Mouse (Mus musculus): ENCODE measurements around the gene Tmem132d. TPM values are rescaled to one million over a fixed set of nuclear protein-coding genes. Genes with fewer than 3 reads are reported as not detected.
"Not testable (repeated sequence)": the region's sequence is repeated elsewhere in the genome, so short reads cannot be mapped to it uniquely, and the experiment has no call there.

Gene Tmem132d
- polyA plus RNA-seq, 1 experiment from 2014 or later: 0.59 TPM

GRCm38 (mm10) chr5:127952800-127953199, 480.1 kb downstream of the Tmem132d start:
- Histone ChIP-seq H3K27ac (no peak overlapping the region), H3K27me3 (no peaks in the 10 kb centered on the region), H3K4me1 (no peaks in the 10 kb centered on the region), H3K4me3 (no peak overlapping the region), H3K4me2 (replicated peaks) (no peak overlapping the region), H3K9ac (no peak overlapping the region), H3K9me3 (no peaks in the 10 kb centered on the region), H3K36me3 (no peaks in the 10 kb centered on the region)
- ATAC-seq (ENCODE audit: low FRiP score, low read depth): no peak
- 77% methylated on average over 6 of the region's 6 CpGs for WGBS

- no peak overlapping the region for H3K4me3 ChIP-seq
- H3K27me3 ChIP-seq: no peaks in the 10 kb centered on the region
- no peak for ATAC-seq (ENCODE audit: low FRiP score, low read depth)
- H3K4me1 ChIP-seq: no peaks in the 10 kb centered on the region
- 30% methylated on average over 4 of the region's 4 CpGs for WGBS
- H3K4me2 ChIP-seq (replicated peaks): no peak overlapping the region
- no peak overlapping the region for H3K27ac ChIP-seq
- H3K9me3 ChIP-seq: no peaks in the 10 kb centered on the region
- no peaks in the 10 kb centered on the region for H3K36me3 ChIP-seq
- no peak overlapping the region for H3K9ac ChIP-seq
Measured at GRCm38 (mm10) chr5:127950574-127950973, 482.3 kb downstream of the Tmem132d start.

- H3K4me1 ChIP-seq: no peaks in the 10 kb centered on the region
- no peaks in the 10 kb centered on the region for H3K9me3 ChIP-seq
- ATAC-seq (ENCODE audit: low FRiP score, low read depth): no peak
- no peak overlapping the region for H3K27ac ChIP-seq
- H3K27me3 ChIP-seq: no peaks in the 10 kb centered on the region
- H3K9ac ChIP-seq: no peak overlapping the region
- H3K4me2 ChIP-seq (replicated peaks): no peak overlapping the region
- 24% methylated on average over 8 of the region's 8 CpGs for WGBS
- no peak overlapping the region for H3K4me3 ChIP-seq
- no peaks in the 10 kb centered on the region for H3K36me3 ChIP-seq
Measured at GRCm38 (mm10) chr5:127947275-127947674, 485.6 kb downstream of the Tmem132d start.

- not testable (repeated sequence) for H3K9ac ChIP-seq; H3K27me3 ChIP-seq; H3K4me2 ChIP-seq (replicated peaks); H3K4me1 ChIP-seq; H3K4me3 ChIP-seq; ATAC-seq (ENCODE audit: low FRiP score, low read depth); H3K27ac ChIP-seq; H3K9me3 ChIP-seq; H3K36me3 ChIP-seq
- 86% methylated on average over 3 of the region's 3 CpGs for WGBS
Measured at GRCm38 (mm10) chr5:127942171-127942570, 490.7 kb downstream of the Tmem132d start.

GRCm38 (mm10) chr5:127937914-127938313, 495.0 kb downstream of the Tmem132d start:
- no peaks in the 10 kb centered on the region for H3K9me3 ChIP-seq
- H3K4me1 ChIP-seq: no peaks in the 10 kb centered on the region
- no peak overlapping the region for H3K9ac ChIP-seq
- no peaks in the 10 kb centered on the region for H3K36me3 ChIP-seq
- H3K4me2 ChIP-seq (replicated peaks): no peak overlapping the region
- no peak overlapping the region for H3K27ac ChIP-seq
- no peaks in the 10 kb centered on the region for H3K27me3 ChIP-seq
- WGBS: 75% methylated on average over 3 of the region's 3 CpGs
- no peak for ATAC-seq (ENCODE audit: low FRiP score, low read depth)
- no peak overlapping the region for H3K4me3 ChIP-seq

GRCm38 (mm10) chr5:127929687-127930086, 503.2 kb downstream of the Tmem132d start:
- Histone ChIP-seq H3K27ac (no peak overlapping the region), H3K36me3 (no peaks in the 10 kb centered on the region)
- 50% methylated on average over 14 of the region's 14 CpGs for WGBS

GRCm38 (mm10) chr5:127926686-127927085, 506.2 kb downstream of the Tmem132d start:
- H3K36me3 ChIP-seq: no peaks in the 10 kb centered on the region
- no peaks in the 10 kb centered on the region for H3K9me3 ChIP-seq
- H3K4me1 ChIP-seq: no peaks in the 10 kb centered on the region
- no peak overlapping the region for H3K9ac ChIP-seq
- H3K4me2 ChIP-seq (replicated peaks): no peak overlapping the region
- no peaks in the 10 kb centered on the region for H3K27me3 ChIP-seq
- WGBS: 90% methylated on average over 2 of the region's 2 CpGs
- no peak overlapping the region for H3K4me3 ChIP-seq
- no peak for ATAC-seq (ENCODE audit: low FRiP score, low read depth)
- H3K27ac ChIP-seq: no peak overlapping the region

More at GRCm38 (mm10) chr5:127929687-127930086, 503.2 kb downstream of the Tmem132d start:
- no peak overlapping the region for H3K4me3 ChIP-seq
- ATAC-seq (ENCODE audit: low FRiP score, low read depth): no peak
- H3K4me2 ChIP-seq (replicated peaks): no peak overlapping the region
- H3K4me1 ChIP-seq: no peaks in the 10 kb centered on the region
- H3K9ac ChIP-seq: no peak overlapping the region
- H3K27me3 ChIP-seq: no peaks in the 10 kb centered on the region
- H3K9me3 ChIP-seq: no peaks in the 10 kb centered on the region

GRCm38 (mm10) chr5:127924106-127924505, 508.8 kb downstream of the Tmem132d start:
- ATAC-seq (ENCODE audit: low FRiP score, low read depth): no peak
- no peaks in the 10 kb centered on the region for H3K9me3 ChIP-seq
- H3K4me1 ChIP-seq: no peaks in the 10 kb centered on the region
- H3K36me3 ChIP-seq: no peaks in the 10 kb centered on the region
- no peak overlapping the region for H3K4me2 ChIP-seq (replicated peaks)
- no peak overlapping the region for H3K27ac ChIP-seq
- 74% methylated on average over 3 of the region's 3 CpGs for WGBS
- H3K27me3 ChIP-seq: no peaks in the 10 kb centered on the region
- no peak overlapping the region for H3K9ac ChIP-seq
- H3K4me3 ChIP-seq: no peak overlapping the region

- 50% methylated on average over 1 of the region's 1 CpGs for WGBS
- Histone ChIP-seq H3K9ac (no peak overlapping the region), H3K4me3 (no peak overlapping the region), H3K4me2 (replicated peaks) (no peak overlapping the region), H3K9me3 (no peaks in the 10 kb centered on the region), H3K27ac (no peak overlapping the region), H3K4me1 (no peaks in the 10 kb centered on the region), H3K27me3 (no peaks in the 10 kb centered on the region), H3K36me3 (no peaks in the 10 kb centered on the region)
- no peak for ATAC-seq (ENCODE audit: low FRiP score, low read depth)
Measured at GRCm38 (mm10) chr5:127919171-127919570, 513.7 kb downstream of the Tmem132d start.

GRCm38 (mm10) chr5:127918376-127918775, 514.5 kb downstream of the Tmem132d start:
- no peaks in the 10 kb centered on the region for H3K36me3 ChIP-seq
- H3K27me3 ChIP-seq: no peaks in the 10 kb centered on the region
- H3K27ac ChIP-seq: no peak overlapping the region
- H3K4me1 ChIP-seq: no peaks in the 10 kb centered on the region
- H3K9ac ChIP-seq: no peak overlapping the region
- WGBS: 89% methylated on average over 3 of the region's 3 CpGs
- no peak overlapping the region for H3K4me3 ChIP-seq
- no peak for ATAC-seq (ENCODE audit: low FRiP score, low read depth)
- no peak overlapping the region for H3K4me2 ChIP-seq (replicated peaks)
- H3K9me3 ChIP-seq: no peaks in the 10 kb centered on the region

- Histone ChIP-seq H3K4me1 (no peaks in the 10 kb centered on the region; the same call in 1 of the 2 replicates), H3K9me3 (no peaks in the 10 kb centered on the region), H3K4me3 (no peak overlapping the region), H3K9ac (no peak overlapping the region), H3K36me3 (no peaks in the 10 kb centered on the region), H3K27ac (no peak overlapping the region), H3K4me2 (replicated peaks) (no peak overlapping the region), H3K27me3 (no peaks in the 10 kb centered on the region)
- no peak for ATAC-seq (ENCODE audit: low FRiP score, low read depth)
- WGBS: 49% methylated on average over 11 of the region's 11 CpGs
Measured at GRCm38 (mm10) chr5:127914157-127914556, 518.7 kb downstream of the Tmem132d start.

- Histone ChIP-seq H3K4me3 (no peak overlapping the region), H3K27me3 (no peaks in the 10 kb centered on the region), H3K4me2 (replicated peaks) (no peak overlapping the region), H3K9me3 (no peaks in the 10 kb centered on the region), H3K27ac (no peak overlapping the region), H3K4me1 (no peaks in the 10 kb centered on the region; the same call in 1 of the 2 replicates), H3K9ac (no peak overlapping the region), H3K36me3 (no peaks in the 10 kb centered on the region)
- no peak for ATAC-seq (ENCODE audit: low FRiP score, low read depth)
- 31% methylated on average over 3 of the region's 3 CpGs for WGBS
Measured at GRCm38 (mm10) chr5:127911603-127912002, 521.3 kb downstream of the Tmem132d start.

- no peak overlapping the region for H3K27ac ChIP-seq
- WGBS: 23% methylated on average over 2 of the region's 2 CpGs
- no peak overlapping the region for H3K4me3 ChIP-seq
- no peak overlapping the region for H3K9ac ChIP-seq
- no peaks in the 10 kb centered on the region for H3K36me3 ChIP-seq
- no peaks in the 10 kb centered on the region; the same call in 1 of the 2 replicates for H3K4me1 ChIP-seq
- no peak overlapping the region for H3K4me2 ChIP-seq (replicated peaks)
- no peak for ATAC-seq (ENCODE audit: low FRiP score, low read depth)
- H3K27me3 ChIP-seq: no peaks in the 10 kb centered on the region
- H3K9me3 ChIP-seq: no peaks in the 10 kb centered on the region
Measured at GRCm38 (mm10) chr5:127910356-127910755, 522.5 kb downstream of the Tmem132d start.

Measured in limb, embryonic 13.5 days (tissue).